Mouse (Mus musculus) intestine, postnatal 0 days (tissue): ENCODE measurements around the gene Dynlt1b. TPM values are rescaled to one million over a fixed set of nuclear protein-coding genes. Genes with fewer than 3 reads are reported as not detected.
"Not testable (repeated sequence)": the region's sequence is repeated elsewhere in the genome, so short reads cannot be mapped to it uniquely, and the experiment has no call there.

ENCODE experiments used
- ATAC-seq: fragments of 200-750 bp; cut with Nextera tagmentation; 2 replicates; pipeline ENCODE4 v1.8.0; 2017; ENCODE audit warnings: mild to moderate bottlenecking, moderate TSS enrichment, moderate library complexity
- H3K27ac ChIP-seq: fragments of 300-500 bp; sonication (generic); 2 replicates; pipeline ENCODE4 v1.5.1; 2014; ENCODE audit warnings: mild to moderate bottlenecking, low read depth, low read length, moderate library complexity
- H3K27me3 ChIP-seq: fragments of 300-500 bp; sonication (generic); replicated peaks from 2 replicates; pipeline ENCODE4 v1.6.1; 2014; ENCODE audit warnings: low read length, mixed read lengths; ENCODE audit not compliant: control insufficient read depth, insufficient read depth
- H3K36me3 ChIP-seq: fragments of 300-500 bp; sonication (generic); 2 replicates; pipeline ENCODE4 v1.6.1; 2014; ENCODE audit warnings: mild to moderate bottlenecking, moderate library complexity; ENCODE audit not compliant: control insufficient read depth, insufficient read depth
- H3K4me1 ChIP-seq: fragments of 300-500 bp; sonication (generic); replicated peaks from 2 replicates; pipeline ENCODE4 v1.6.1; 2014; ENCODE audit warnings: antibody characterized with exemption, low read length, mixed read lengths; ENCODE audit not compliant: control insufficient read depth, insufficient read depth
- H3K4me2 ChIP-seq: fragments of 300-500 bp; sonication (generic); replicated peaks from 2 replicates; pipeline ENCODE4 v1.6.1; 2014; ENCODE audit warnings: low read depth, mild to moderate bottlenecking, moderate library complexity
- H3K4me3 ChIP-seq: fragments of 300-500 bp; sonication (generic); 2 replicates; pipeline ENCODE4 v1.5.1; 2014; ENCODE audit warnings: low read depth, low read length
- H3K9ac ChIP-seq: fragments of 300-500 bp; sonication (generic); 2 replicates; pipeline ENCODE4 v1.6.1; 2014; ENCODE audit warnings: mild to moderate bottlenecking, low read depth, low read length
- H3K9me3 ChIP-seq: fragments of 300-500 bp; sonication (generic); 2 replicates; pipeline ENCODE4 v1.6.1; 2016; ENCODE audit warnings: mixed run types; ENCODE audit not compliant: control insufficient read depth
- WGBS: fragments of 180-500 bp; shearing (Covaris S2); extraction: QIAGEN DNeasy Blood & Tissue Kit; methylation state at CpG from one replicate; pipeline ENCODE4 v1.1.7; 2014; 5-methylcytosine and 5-hydroxymethylcytosine counted together
- polyA plus RNA-seq: library from polyadenylated mRNA; unstranded; fragments of >200 nt; fragmentation: Nextera tagmentation; extraction: Ambion mirVana; gene quantifications from 2 replicates; pipeline ENCODE4 v1.2.1, GENCODE M21; 2015

Gene Dynlt1b
- polyA plus RNA-seq, 1 experiment from 2014 or later = 769 TPM

- H3K9ac ChIP-seq, H3K9me3 ChIP-seq: not testable (repeated sequence)
- 91% methylated on average over 12 of the region's 12 CpGs for WGBS
Measured at GRCm38 (mm10) chr17:6449166-6449565, 19.3 kb downstream of the Dynlt1b start.

DNA sequence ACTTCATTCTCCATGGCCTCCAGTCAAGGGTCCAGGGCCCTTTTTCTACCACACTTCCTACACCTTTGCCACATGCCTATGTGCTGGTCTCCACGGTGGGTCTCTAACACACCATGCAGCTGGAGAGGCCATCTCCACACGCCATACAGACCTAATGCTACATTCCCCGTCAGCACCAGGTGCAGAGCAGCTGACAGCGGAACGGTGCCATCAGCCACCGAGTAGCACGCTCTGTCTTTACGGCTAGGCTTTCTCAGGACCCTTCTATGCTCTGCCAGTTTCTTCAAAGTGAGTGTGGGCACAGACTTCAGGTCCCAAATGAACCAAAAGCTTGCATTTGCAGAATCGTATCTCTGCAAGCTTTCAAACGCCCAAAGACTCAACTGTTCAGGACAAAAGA, 21.3 kb downstream of the Dynlt1b start:
- not testable (repeated sequence) for H3K36me3 ChIP-seq, H3K4me1 ChIP-seq, ATAC-seq, H3K9me3 ChIP-seq, H3K27ac ChIP-seq, H3K9ac ChIP-seq, H3K4me2 ChIP-seq, H3K4me3 ChIP-seq, H3K27me3 ChIP-seq
- 91% methylated on average over 2 of the region's 10 CpGs for WGBS

More at GRCm38 (mm10) chr17:6449166-6449565, 19.3 kb downstream of the Dynlt1b start:
- not testable (repeated sequence) for H3K27me3 ChIP-seq, H3K4me1 ChIP-seq, ATAC-seq, H3K36me3 ChIP-seq, H3K27ac ChIP-seq, H3K4me3 ChIP-seq, H3K4me2 ChIP-seq

- not testable (repeated sequence) for H3K4me3 ChIP-seq, H3K9ac ChIP-seq, ATAC-seq, H3K27me3 ChIP-seq, H3K9me3 ChIP-seq, H3K4me1 ChIP-seq, H3K4me2 ChIP-seq, H3K27ac ChIP-seq
- H3K36me3 ChIP-seq = peaks cover 13% of the 10 kb centered on the region; the same call in 1 of the 2 replicates
- WGBS = 93% methylated on average over 8 of the region's 11 CpGs
Measured at GRCm38 (mm10) chr17:6452689-6453088, 22.8 kb downstream of the Dynlt1b start.

DNA sequence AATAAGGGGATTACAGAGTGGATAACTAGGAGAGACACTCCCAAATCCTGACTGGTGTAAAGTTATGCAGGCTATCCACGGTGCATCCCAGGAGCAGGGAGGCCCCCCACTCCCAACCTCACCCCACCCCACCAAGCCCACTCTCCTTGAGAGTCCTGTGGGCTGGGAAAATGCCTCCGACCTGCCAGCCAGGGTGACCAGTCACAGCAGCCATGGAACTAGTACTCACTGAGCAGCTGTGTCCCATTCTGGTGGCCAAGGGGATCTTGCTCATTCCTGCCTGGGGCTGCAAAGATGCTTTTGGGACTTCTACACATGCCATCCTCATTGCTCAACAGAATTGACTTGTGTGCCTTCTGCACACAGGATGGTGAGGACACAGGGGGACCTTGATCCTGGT, 24.8 kb downstream of the Dynlt1b start:
- not testable (repeated sequence) for H3K27ac ChIP-seq, H3K27me3 ChIP-seq, H3K4me2 ChIP-seq, H3K9ac ChIP-seq, ATAC-seq, H3K9me3 ChIP-seq, H3K4me1 ChIP-seq, H3K4me3 ChIP-seq
- H3K36me3 ChIP-seq = peaks cover 20% of the 10 kb centered on the region
- 89% methylated on average over 2 of the region's 2 CpGs for WGBS

GRCm38 (mm10) chr17:6455883-6456282, 26.0 kb downstream of the Dynlt1b start:
- H3K27me3 ChIP-seq, H3K9me3 ChIP-seq, H3K4me2 ChIP-seq, H3K9ac ChIP-seq, H3K27ac ChIP-seq, H3K4me3 ChIP-seq, ATAC-seq, H3K4me1 ChIP-seq: not testable (repeated sequence)
- H3K36me3 ChIP-seq = peaks cover 20% of the 10 kb centered on the region
- WGBS = 97% methylated on average over 11 of the region's 12 CpGs

DNA sequence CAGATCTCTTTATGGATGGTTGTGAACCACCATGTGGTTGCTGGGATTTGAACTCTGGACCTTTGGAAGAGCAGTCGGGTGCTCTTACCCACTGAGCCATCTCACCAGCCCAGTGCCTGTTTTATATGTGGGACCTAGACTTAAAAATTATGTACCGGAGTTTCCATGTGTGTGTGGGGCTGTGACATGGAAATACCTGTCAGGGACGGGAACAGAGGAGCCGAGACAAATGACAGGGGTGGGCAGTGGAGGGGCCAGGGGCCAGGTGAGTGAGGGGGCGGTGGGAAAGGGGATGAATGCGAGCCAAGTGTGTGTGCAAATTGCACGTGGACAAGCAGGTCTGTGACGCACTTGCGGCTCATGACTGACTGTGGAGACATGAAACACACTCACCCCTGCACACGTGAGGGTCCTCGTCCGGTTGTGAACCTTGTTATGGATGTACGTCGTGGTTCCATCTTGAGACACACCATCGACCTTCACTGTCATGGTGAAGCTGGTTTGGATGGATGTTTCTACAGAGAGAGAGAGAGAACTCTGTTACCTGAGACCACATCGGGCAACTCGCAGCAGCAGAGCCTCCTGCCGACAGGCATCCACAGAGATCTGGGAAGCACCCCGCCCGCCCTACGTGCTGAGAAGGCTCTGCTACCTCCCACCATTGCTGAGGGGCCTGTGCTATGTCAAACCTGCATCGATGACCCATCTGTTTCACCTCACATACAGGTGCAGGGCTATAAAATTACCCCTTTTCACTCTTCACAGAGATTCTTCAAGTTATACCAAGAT, 26.9 kb downstream of the Dynlt1b start:
- ATAC-seq, H3K4me1 ChIP-seq, H3K27ac ChIP-seq, H3K4me2 ChIP-seq, H3K4me3 ChIP-seq, H3K27me3 ChIP-seq, H3K9me3 ChIP-seq, H3K9ac ChIP-seq: not testable (repeated sequence)
- peaks cover 20% of the 10 kb centered on the region for H3K36me3 ChIP-seq
- 92% methylated on average over 13 of the region's 22 CpGs for WGBS

GRCm38 (mm10) chr17:6461083-6461595, 31.2 kb downstream of the Dynlt1b start:
- H3K4me3 ChIP-seq, H3K4me2 ChIP-seq, ATAC-seq, H3K9ac ChIP-seq, H3K27ac ChIP-seq, H3K4me1 ChIP-seq, H3K27me3 ChIP-seq, H3K9me3 ChIP-seq: not testable (repeated sequence)
- H3K36me3 ChIP-seq = peaks cover 14% of the 10 kb centered on the region
- 90% methylated on average over 5 of the region's 5 CpGs for WGBS

- H3K4me3 ChIP-seq, H3K36me3 ChIP-seq, H3K9me3 ChIP-seq, H3K9ac ChIP-seq, H3K27me3 ChIP-seq, ATAC-seq, H3K27ac ChIP-seq, H3K4me1 ChIP-seq, H3K4me2 ChIP-seq: not testable (repeated sequence)
- WGBS = 87% methylated on average over 9 of the region's 9 CpGs
Measured at GRCm38 (mm10) chr17:6465735-6466134, 35.8 kb downstream of the Dynlt1b start.
